Mouse (Mus musculus) right cerebral cortex, adult 2 months (tissue): Measurements from ENCODE around the gene Pop7.
A peak's percentile ranks its signal among the peaks of the same experiment; 100 is the strongest.

Source experiments
- DNase-seq, 2 experiments: peaks; one replicate each; pipeline ENCODE4 v3.0.0; 2021 to 2022; ENCODE audit warnings: low spot score in 2 of 2

Gene Pop7

GRCm38 (mm10) chr5:137501709-137502666, at the start of gene Pop7:
Pop7 (minus strand) TSS chr5:137502518.
- DNase-seq: peak; percentile 100

- DNase-seq: no peak
Measured at GRCm38 (mm10) chr5:137551119-137551518, 48.8 kb upstream of the Pop7 start.

GRCm38 (mm10) chr5:137549840-137550239, 47.5 kb upstream of the Pop7 start:
- DNase-seq: no peak

- no peak for DNase-seq
Measured at GRCm38 (mm10) chr5:137545596-137545995, 43.3 kb upstream of the Pop7 start.

GRCm38 (mm10) chr5:137544926-137545325, 42.6 kb upstream of the Pop7 start:
- no peak for DNase-seq

GRCm38 (mm10) chr5:137541768-137542540, 39.6 kb upstream of the Pop7 start:
- DNase-seq: no peak

GRCm38 (mm10) chr5:137540991-137541390, 38.7 kb upstream of the Pop7 start:
- DNase-seq: no peak

- DNase-seq: peak; percentile 59
Measured at GRCm38 (mm10) chr5:137539291-137539801, 37.0 kb upstream of the Pop7 start.

GRCm38 (mm10) chr5:137537461-137537860, 35.1 kb upstream of the Pop7 start:
- DNase-seq: no peak

- DNase-seq: no peak
Measured at GRCm38 (mm10) chr5:137535318-137535717, 33.0 kb upstream of the Pop7 start.

GRCm38 (mm10) chr5:137534762-137535161, 32.4 kb upstream of the Pop7 start:
- no peak for DNase-seq

GRCm38 (mm10) chr5:137533117-137533827, 31.0 kb upstream of the Pop7 start, which contains the start of the genes Epo and Gnb2:
Epo (minus strand) TSS chr5:137533242.
Gnb2 (minus strand) TSS chr5:137533510.
- DNase-seq: peak; percentile 95

GRCm38 (mm10) chr5:137532808-137533116, 30.4 kb upstream of the Pop7 start:
- DNase-seq: no peak

- peak in 1 of 2 experiments; percentile 44 for DNase-seq
Measured at GRCm38 (mm10) chr5:137532131-137532807, 30.0 kb upstream of the Pop7 start.

- DNase-seq: no peak
Measured at GRCm38 (mm10) chr5:137531414-137532130, 29.3 kb upstream of the Pop7 start.

- DNase-seq: peak; percentile 82 to 88
Measured at GRCm38 (mm10) chr5:137530588-137531413, 28.5 kb upstream of the Pop7 start.

- DNase-seq: peak in 1 of 2 experiments; percentile 32
Measured at GRCm38 (mm10) chr5:137530075-137530474, 27.8 kb upstream of the Pop7 start.

GRCm38 (mm10) chr5:137529221-137529995, 27.1 kb upstream of the Pop7 start:
- peak in 1 of 2 experiments; percentile 10 for DNase-seq
